Mouse (Mus musculus) kidney, adult 2 months (tissue): ENCODE measurements at regions not wholly inside any gene's neighbourhood (a gene's known extent, or its start where the extent isn't known, plus 50 kb on each side); places are given as distances from the start of the nearest gene placed in this dataset.

Source experiments
- CTCF ChIP-seq: fragments of 200-500 bp; conservative IDR thresholded peaks from 2 replicates; pipeline ENCODE4 v1.5.1; 2011; ENCODE audit warnings: low read depth, mild to moderate bottlenecking, control low read depth, low read length, moderate library complexity, mixed read lengths; ENCODE audit not compliant: insufficient read depth, insufficient read length
- POLR2A ChIP-seq: fragments of 200-500 bp; IDR thresholded peaks from one replicate; pipeline ENCODE4 v1.6.1; 2011; ENCODE audit warnings: low read depth, low read length, control low read depth

DNA sequence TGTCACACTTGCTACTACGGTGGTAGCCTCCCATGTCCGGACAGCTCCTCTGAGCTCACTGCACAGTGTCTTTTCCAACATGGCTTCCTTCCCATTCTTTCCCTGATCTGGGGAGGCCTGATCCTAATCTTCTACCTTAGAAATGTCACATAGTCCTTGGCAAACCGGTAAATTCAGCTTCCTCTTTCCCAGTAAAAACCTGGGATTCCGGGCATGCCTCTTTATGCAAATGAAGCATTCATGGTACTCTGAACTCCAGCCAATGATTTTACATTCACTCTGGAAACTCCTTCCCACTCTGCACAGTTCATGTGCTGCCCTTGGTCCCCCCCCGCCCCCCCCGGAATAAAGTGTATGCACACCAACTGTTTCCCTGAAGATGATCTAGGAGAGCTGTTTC, 134.6 kb upstream of the Zfp217 start:
- TF ChIP-seq CTCF (no peak), POLR2A (no peak)
